Comparison of ENCODE assay signal across 12 mouse cellular contexts in the genomic region with DNA sequence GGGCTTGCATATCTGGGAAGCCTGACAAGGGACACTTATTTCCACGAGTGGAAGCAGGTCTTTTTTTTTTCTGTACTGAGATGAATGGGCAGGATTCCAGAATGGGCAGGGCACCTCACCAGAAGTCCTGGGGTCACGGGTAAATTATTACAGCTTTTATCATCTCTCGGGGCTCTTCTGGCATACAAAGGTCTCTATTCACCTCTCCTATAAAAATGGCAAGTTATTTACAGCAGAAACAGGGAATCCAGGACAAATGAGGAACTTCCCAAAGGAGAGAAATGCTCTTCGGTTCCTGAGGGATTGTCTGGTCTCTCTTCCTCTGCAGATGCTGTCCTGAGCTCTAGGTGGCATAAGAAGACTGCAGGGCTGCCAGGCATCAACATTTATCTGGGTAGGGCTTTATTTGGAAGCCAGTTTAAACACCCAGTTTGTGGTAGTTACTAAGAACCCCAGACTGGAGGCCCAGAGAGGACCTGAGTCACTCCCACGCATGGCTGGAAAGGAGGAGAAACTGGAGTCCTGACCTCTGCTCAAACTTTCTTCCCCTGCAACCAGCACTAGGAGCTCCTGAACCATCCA. TPM values are rescaled to one million over a fixed set of nuclear protein-coding genes. Genes with fewer than 3 reads are reported as not detected.
DNase-seq lines count a peak whose midpoint lies in the region; ATAC-seq and TF ChIP-seq lines count a peak whose summit lies in the region.
"Had no signal": no experiment of that assay in that cellular context is flagged by ENCODE, and none has a peak within 500 bp of the region (broad histone marks: within the 10 kb centered on the region; RNA-seq: fewer than 3 reads in every experiment).

No protein-coding gene starts in this region.

- no peak for TF ChIP-seq POLR2A in kidney, adult 2 months (IDR thresholded peaks at IDR 0.05; ENCODE audit: low read depth, low read length)

- peaks cover 7% of the 10 kb centered on the region; the same call in 1 of the 2 replicates for H3K4me1 ChIP-seq in lung, embryonic 16.5 days (replicated peaks; ENCODE audit: control insufficient read depth, insufficient read depth, low read length)
- peaks cover 8% of the 10 kb centered on the region; the same call in 1 of the 2 replicates for H3K4me1 ChIP-seq in kidney, adult 2 months (ENCODE audit: control insufficient read depth, insufficient read depth, low read length)
- H3K4me1 ChIP-seq in stomach, embryonic 14.5 days (ENCODE audit: control insufficient read depth, insufficient read depth, low read length), result no peaks in the 10 kb centered on the region
- H3K4me1 ChIP-seq in hindbrain, embryonic 16.5 days (ENCODE audit: control insufficient read depth, insufficient read depth, low read depth, low read length), result no peaks in the 10 kb centered on the region
- H3K4me1 ChIP-seq: forebrain, embryonic 10.5 days had no signal

- H3K9ac ChIP-seq in lung, embryonic 16.5 days (ENCODE audit: low read length), result no peak overlapping the region
- no peak overlapping the region for H3K9ac ChIP-seq in stomach, embryonic 14.5 days (replicated peaks; ENCODE audit: low read depth, low read length)
- H3K9ac ChIP-seq in hindbrain, embryonic 16.5 days (ENCODE audit: low read depth, low read length), result no peak overlapping the region

- no peaks in the 10 kb centered on the region for H3K27me3 ChIP-seq in lung, embryonic 16.5 days (ENCODE audit: control insufficient read depth, insufficient read depth, low read depth, low read length)
- no peaks in the 10 kb centered on the region for H3K27me3 ChIP-seq in kidney, adult 2 months (replicated peaks; ENCODE audit: control insufficient read depth, insufficient read depth, low read length)
- H3K27me3 ChIP-seq in stomach, embryonic 14.5 days (ENCODE audit: control insufficient read depth, insufficient read depth, low read length), result no peaks in the 10 kb centered on the region
- H3K27me3 ChIP-seq in hindbrain, embryonic 16.5 days (replicated peaks; ENCODE audit: control insufficient read depth, insufficient read depth, low read length), result no peaks in the 10 kb centered on the region

- TF ChIP-seq CTCF in kidney, adult 2 months (conservative IDR thresholded peaks at IDR 0.05; ENCODE audit: insufficient read depth, insufficient read length, low read depth, low read length), result peak; percentile 60

- ATAC-seq in lung, embryonic 16.5 days (ENCODE audit: low read depth), result no peak
- ATAC-seq in stomach, embryonic 14.5 days (ENCODE audit: insufficient number of reproducible peaks, insufficient read depth, low FRiP score, low read depth), result peak; percentile 43; the same call in 1 of the 2 replicates
- no peak for ATAC-seq in hindbrain, embryonic 16.5 days

- H3K9me3 ChIP-seq in lung, embryonic 16.5 days (ENCODE audit: control insufficient read depth, low read length), result no peaks in the 10 kb centered on the region
- H3K9me3 ChIP-seq in stomach, embryonic 14.5 days (ENCODE audit: control insufficient read depth, low read depth, low read length), result no peaks in the 10 kb centered on the region
- no peaks in the 10 kb centered on the region for H3K9me3 ChIP-seq in hindbrain, embryonic 16.5 days (ENCODE audit: control insufficient read depth, low read length)
- H3K9me3 ChIP-seq: forebrain, embryonic 10.5 days had no signal

- H3K36me3 ChIP-seq in lung, embryonic 16.5 days (ENCODE audit: control insufficient read depth, insufficient read depth, low read length), result no peaks in the 10 kb centered on the region
- H3K36me3 ChIP-seq in kidney, adult 2 months (ENCODE audit: control insufficient read depth, insufficient read depth, low read length), result no peaks in the 10 kb centered on the region
- H3K36me3 ChIP-seq in stomach, embryonic 14.5 days (ENCODE audit: control insufficient read depth, insufficient read depth, low read length), result no peaks in the 10 kb centered on the region
- H3K36me3 ChIP-seq in hindbrain, embryonic 16.5 days (ENCODE audit: control insufficient read depth, insufficient read depth, low read length), result no peaks in the 10 kb centered on the region
- H3K36me3 ChIP-seq: forebrain, embryonic 10.5 days had no signal

- no peak overlapping the region for H3K4me3 ChIP-seq in lung, embryonic 16.5 days (ENCODE audit: low read length)
- H3K4me3 ChIP-seq in kidney, adult 2 months (ENCODE audit: insufficient read depth, low read depth, low read length), result no peak overlapping the region
- H3K4me3 ChIP-seq in stomach, embryonic 14.5 days (ENCODE audit: low read depth, low read length), result no peak overlapping the region
- H3K4me3 ChIP-seq in hindbrain, embryonic 16.5 days (ENCODE audit: low read length), result no peak overlapping the region
- H3K4me3 ChIP-seq: forebrain, embryonic 10.5 days; myocyte had no signal

- no peak overlapping the region for H3K27ac ChIP-seq in lung, embryonic 16.5 days (ENCODE audit: low read length)
- no peak overlapping the region for H3K27ac ChIP-seq in kidney, adult 2 months (ENCODE audit: insufficient read depth, low read depth, low read length)
- no peak overlapping the region for H3K27ac ChIP-seq in stomach, embryonic 14.5 days (ENCODE audit: low read length)
- H3K27ac ChIP-seq in hindbrain, embryonic 16.5 days (ENCODE audit: low read depth, low read length), result no peak overlapping the region
- H3K27ac ChIP-seq: forebrain, embryonic 10.5 days had no signal

- 22% methylated on average over 5 of the region's 5 CpGs for WGBS in lung, embryonic 16.5 days
- WGBS in kidney, adult 2 months, result 12% methylated on average over 5 of the region's 5 CpGs
- WGBS in stomach, embryonic 14.5 days, result 38% methylated on average over 5 of the region's 5 CpGs
- WGBS in hindbrain, embryonic 16.5 days, result 54% methylated on average over 5 of the region's 5 CpGs

- H3K4me2 ChIP-seq in lung, embryonic 16.5 days (ENCODE audit: low read depth, low read length), result peak overlapping the region; percentile 14
- 0 out of 2 replicates have a peak overlapping the region, but pooled peaks have one; percentile 3 for H3K4me2 ChIP-seq in stomach, embryonic 14.5 days (replicated peaks; ENCODE audit: low read depth, low read length)
- H3K4me2 ChIP-seq in hindbrain, embryonic 16.5 days (ENCODE audit: low read length), result no peak overlapping the region

- DNase-seq in adrenal gland, postnatal 10 days, result peak; percentile 24
- no peak for DNase-seq in adrenal gland, postnatal 4 days (ENCODE audit: low spot score in 2 of 2)
- no peak for DNase-seq in lung, adult 18-20 months
- DNase-seq in kidney, adult 2 months, result peak; percentile 84
- DNase-seq in urinary bladder, postnatal 10 days (ENCODE audit: low spot score), result no peak
- DNase-seq: left cerebral cortex, postnatal 4 days had no signal

RNA-seq across cellular contexts. Expression of gene Nr1i2, which starts 0.8 kb away (rescaled TPM):
- 10 to 100 TPM in 1 of 2 experiments, 1 to 10 TPM in 1; 2.6 to 14.2 TPM for total RNA-seq in adrenal gland, postnatal 10 days (2021)
- 1 to 10 TPM in 1 of 2 experiments, under 1 TPM in 1; 0.70 to 4.3 TPM for total RNA-seq in adrenal gland, postnatal 4 days (2021)
- 0.19 TPM in 1 of 2 replicates, not detected in the other for polyA plus RNA-seq in lung, embryonic 16.5 days (2015; fragmentation: Nextera tagmentation; extraction: Ambion mirVana)
- polyA plus RNA-seq in kidney, adult 2 months (2012; rRNA removed), result 9.0 and 9.1 TPM in 2 replicates
- polyA plus RNA-seq in stomach, embryonic 14.5 days (2014; fragmentation: Nextera tagmentation; extraction: Ambion mirVana), result 2.6 and 4.1 TPM in 2 replicates
- not detected in 2 replicates for polyA plus RNA-seq in hindbrain, embryonic 16.5 days (2015; fragmentation: Nextera tagmentation; extraction: Ambion mirVana)
- total RNA-seq: heart, postnatal 25 days; left cerebral cortex, postnatal 4 days had no signal
- polyA plus RNA-seq: forebrain, embryonic 10.5 days; myocyte had no signal

RNA-seq across cellular contexts. Expression of gene Maats1, which starts 46.5 kb away (rescaled TPM):
- total RNA-seq in adrenal gland, postnatal 10 days (2021), result under 1 TPM; 0.42 to 0.51 TPM
- 1 to 10 TPM in 1 of 2 experiments, under 1 TPM in 1; 0.56 to 1.1 TPM for total RNA-seq in adrenal gland, postnatal 4 days (2021)
- polyA plus RNA-seq in lung, embryonic 16.5 days (2015; fragmentation: Nextera tagmentation; extraction: Ambion mirVana), result 1.9 and 2.6 TPM in 2 replicates
- 0.39 and 0.50 TPM in 2 replicates for polyA plus RNA-seq in kidney, adult 2 months (2012; rRNA removed)
- 0.18 TPM in 1 of 2 replicates, not detected in the other for polyA plus RNA-seq in stomach, embryonic 14.5 days (2014; fragmentation: Nextera tagmentation; extraction: Ambion mirVana)
- polyA plus RNA-seq in hindbrain, embryonic 16.5 days (2015; fragmentation: Nextera tagmentation; extraction: Ambion mirVana), result 1.6 and 1.7 TPM in 2 replicates
- total RNA-seq: heart, postnatal 25 days had no signal

RNA-seq across cellular contexts. Expression of gene Cox17, which starts 51.4 kb away (rescaled TPM):
- total RNA-seq in adrenal gland, postnatal 10 days (2021), result 100 to 1,000 TPM; 385 to 411 TPM
- 100 to 1,000 TPM; 171 to 172 TPM for total RNA-seq in adrenal gland, postnatal 4 days (2021)
- polyA plus RNA-seq in lung, embryonic 16.5 days (2015; fragmentation: Nextera tagmentation; extraction: Ambion mirVana), result 142 and 143 TPM in 2 replicates
- polyA plus RNA-seq in kidney, adult 2 months (2012; rRNA removed), result 126 and 170 TPM in 2 replicates
- 135 and 147 TPM in 2 replicates for polyA plus RNA-seq in stomach, embryonic 14.5 days (2014; fragmentation: Nextera tagmentation; extraction: Ambion mirVana)
- polyA plus RNA-seq in hindbrain, embryonic 16.5 days (2015; fragmentation: Nextera tagmentation; extraction: Ambion mirVana), result 65.3 and 71.9 TPM in 2 replicates

RNA-seq across cellular contexts. Expression of gene Gm21987, which starts 51.4 kb away (rescaled TPM):
- total RNA-seq in adrenal gland, postnatal 10 days (2021), result not detected
- not detected for total RNA-seq in adrenal gland, postnatal 4 days (2021)
- polyA plus RNA-seq in lung, embryonic 16.5 days (2015; fragmentation: Nextera tagmentation; extraction: Ambion mirVana), result 0.55 TPM in 1 of 2 replicates, not detected in the other
- not detected in 2 replicates for polyA plus RNA-seq in kidney, adult 2 months (2012; rRNA removed)
- polyA plus RNA-seq in stomach, embryonic 14.5 days (2014; fragmentation: Nextera tagmentation; extraction: Ambion mirVana), result not detected in 2 replicates
- polyA plus RNA-seq in hindbrain, embryonic 16.5 days (2015; fragmentation: Nextera tagmentation; extraction: Ambion mirVana), result not detected in 2 replicates
- total RNA-seq: heart, postnatal 25 days; left cerebral cortex, postnatal 4 days had no signal
- polyA plus RNA-seq: forebrain, embryonic 10.5 days had no signal

Comparison
In these comparisons a context has a peak if more than half of its experiments do, and no peak if none do; other contexts are left out.
1. DNase-seq: peak in adrenal gland, postnatal 10 days (single experiment) and kidney, adult 2 months (single experiment); none in adrenal gland, postnatal 4 days (0 of 2), lung, adult 18-20 months (0 of 2) and urinary bladder, postnatal 10 days (single experiment).